Mouse (Mus musculus) CD4-positive naive resting alpha-beta T cell, adult 57 days (primary cell): ENCODE results near the gene Olfr597. TPM values are rescaled to one million over a fixed set of nuclear protein-coding genes. Genes with fewer than 3 reads are reported as not detected.

ENCODE experiments used
- total RNA-seq: library from RNA; stranded (reverse); gene quantifications from one replicate; pipeline ENCODE4 v1.2.4, GENCODE M21; 2023

Gene Olfr597
- not detected for total RNA-seq

GRCm38 (mm10) chr7:103316015-103316414, at the start of gene Olfr597:
Gene Olfr597, plus strand, starts transcription at chr7:103316315.

DNA sequence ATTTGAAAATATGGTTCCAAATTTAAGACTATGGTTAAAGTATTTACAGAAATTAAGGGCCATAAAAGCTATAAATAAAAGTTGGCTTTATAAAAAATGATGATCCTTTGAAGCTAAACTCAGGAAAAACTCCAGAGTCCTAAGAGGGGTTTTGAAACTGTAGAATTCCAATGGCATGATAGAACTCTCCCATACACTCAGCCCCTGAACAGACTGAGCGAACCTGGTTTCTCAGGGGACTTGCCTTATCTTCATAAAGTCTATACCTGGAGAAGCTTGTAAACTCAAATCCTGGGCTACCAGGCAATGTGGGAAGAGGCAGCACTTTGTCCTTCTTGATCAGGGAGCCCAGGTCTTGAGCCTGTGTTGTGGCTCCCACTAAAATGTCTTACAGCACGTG, 10.8 kb upstream of the Olfr597 start, which contains the start of gene Olfr596:
Gene Olfr596, plus strand, starts transcription at position 301 of the 400 bp plus-strand sequence.

DNA sequence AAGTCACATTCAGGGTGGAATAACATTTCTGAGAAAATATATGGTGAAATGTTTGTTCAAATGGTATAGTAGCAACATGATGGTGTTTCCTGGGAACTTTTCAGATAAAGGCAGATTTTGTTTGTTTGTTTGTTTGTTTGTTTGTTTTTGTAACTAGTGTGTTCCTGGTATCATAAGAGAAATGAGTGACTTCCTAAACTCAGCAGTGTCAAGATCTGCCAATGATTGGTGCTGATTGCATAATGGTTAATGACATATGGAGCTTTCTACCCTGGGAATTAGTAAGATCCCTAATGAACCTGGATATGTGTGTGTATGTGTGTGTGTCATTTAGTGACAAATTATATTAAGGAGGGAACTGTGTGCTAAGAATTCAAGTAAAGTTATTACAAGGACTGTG, 7.2 kb downstream of the Olfr597 start, which contains the start of gene Olfr598:
Gene Olfr598, plus strand, starts transcription at position 301 of the 400 bp plus-strand sequence.

DNA sequence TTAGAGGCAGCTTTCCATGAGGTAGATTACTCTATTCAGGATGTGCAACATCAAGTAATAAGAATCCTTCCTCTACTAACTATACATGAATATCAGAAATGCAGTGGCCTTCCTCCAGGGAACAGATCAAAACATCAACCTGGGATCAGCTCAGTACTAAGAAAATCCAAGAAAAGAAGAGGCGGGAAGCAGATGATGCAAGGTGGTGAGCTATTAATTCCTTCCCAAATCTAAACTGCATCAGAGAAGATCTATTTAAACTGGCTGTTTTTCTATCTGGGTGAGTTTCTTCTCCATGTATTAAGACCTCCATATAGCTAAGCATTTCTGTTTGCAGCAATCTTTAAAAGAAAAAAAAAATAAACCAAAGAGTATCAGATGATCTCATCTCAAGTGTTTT, 19.5 kb downstream of the Olfr597 start, which contains the start of gene Olfr599:
Gene Olfr599, plus strand, starts transcription at position 301 of the 400 bp plus-strand sequence.

DNA sequence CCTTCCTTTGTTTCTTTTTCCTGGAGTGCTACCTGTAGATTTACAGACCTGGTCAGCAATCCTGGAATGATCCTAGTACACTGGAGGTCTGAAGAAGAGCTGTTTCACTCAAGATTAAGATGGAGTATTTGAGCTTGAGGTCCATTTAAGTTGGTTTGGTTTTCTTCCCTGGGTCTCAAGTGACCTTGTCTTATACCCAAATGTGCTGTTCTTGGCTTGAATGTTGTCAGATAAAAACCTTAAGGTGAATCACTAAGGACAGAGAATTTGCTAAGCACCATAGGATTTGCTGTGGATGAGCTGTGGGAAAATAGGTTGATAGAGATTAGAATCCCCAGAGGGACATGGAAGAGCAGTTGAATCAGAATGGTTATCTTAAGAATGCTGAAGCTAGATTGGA, 33.5 kb downstream of the Olfr597 start, which contains the start of gene Olfr600:
Gene Olfr600, minus strand, starts transcription at position 101 of the 400 bp plus-strand sequence.

DNA sequence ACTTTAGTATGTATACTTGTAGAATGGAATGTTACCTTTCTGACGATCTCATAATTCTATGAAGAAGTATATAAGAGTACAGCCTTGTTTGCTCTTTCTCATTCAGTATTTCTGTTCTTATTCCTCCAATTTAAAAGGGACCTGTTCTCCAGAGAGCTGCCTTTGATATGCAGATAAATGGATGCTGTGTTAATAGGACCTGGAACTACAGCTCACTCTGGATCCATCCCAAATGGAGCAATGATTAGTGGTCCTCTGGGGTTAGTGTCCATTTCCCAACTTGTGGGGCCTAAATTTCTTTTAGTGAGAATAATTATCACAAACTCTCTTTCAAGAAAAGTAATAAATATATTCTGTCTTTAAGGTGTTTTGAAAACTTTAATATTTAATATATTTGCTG, 46.4 kb downstream of the Olfr597 start, which contains the start of gene Olfr601:
Gene Olfr601, minus strand, starts transcription at position 101 of the 400 bp plus-strand sequence.

Other genes with a start within 250 kb of the Olfr597 start
- gene Olfr584, start 234.4 kb upstream of the Olfr597 start, total RNA-seq: not detected
- gene Olfr585, start 218.6 kb upstream of the Olfr597 start, total RNA-seq: not detected
- not detected for gene Olfr586, start 190.7 kb upstream of the Olfr597 start, total RNA-seq
- not detected for gene Olfr588-ps1, start 175.4 kb upstream of the Olfr597 start, total RNA-seq
- not detected for gene Olfr589, start 160.0 kb upstream of the Olfr597 start, total RNA-seq
- not detected for gene Olfr591, start 138.0 kb upstream of the Olfr597 start, total RNA-seq
- gene Olfr592, start 131.5 kb upstream of the Olfr597 start, total RNA-seq: not detected
- gene Olfr593, start 104.5 kb upstream of the Olfr597 start, total RNA-seq: not detected
- gene Olfr594, start 99.3 kb upstream of the Olfr597 start, total RNA-seq: not detected
- not detected for gene Usp17ld, start 63.8 kb upstream of the Olfr597 start, total RNA-seq
- gene Olfr596, start 10.7 kb upstream of the Olfr597 start, total RNA-seq: not detected
- not detected for gene Olfr598, start 7.3 kb downstream of the Olfr597 start, total RNA-seq
- not detected for gene Olfr599, start 19.6 kb downstream of the Olfr597 start, total RNA-seq
- not detected for gene Olfr600, start 33.4 kb downstream of the Olfr597 start, total RNA-seq
- not detected for gene Olfr601, start 46.3 kb downstream of the Olfr597 start, total RNA-seq
- gene Olfr603, start 69.9 kb downstream of the Olfr597 start, total RNA-seq: not detected
- gene Usp17lc, start 98.8 kb downstream of the Olfr597 start, total RNA-seq: not detected
- not detected for gene Olfr605, start 129.1 kb downstream of the Olfr597 start, total RNA-seq
- not detected for gene Olfr606, start 132.7 kb downstream of the Olfr597 start, total RNA-seq
- gene Olfr607, start 147.8 kb downstream of the Olfr597 start, total RNA-seq: not detected
- not detected for gene Olfr608, start 153.6 kb downstream of the Olfr597 start, total RNA-seq
- not detected for gene Olfr609, start 181.7 kb downstream of the Olfr597 start, total RNA-seq
- not detected for gene Olfr610, start 195.8 kb downstream of the Olfr597 start, total RNA-seq
- not detected for gene Olfr611, start 204.5 kb downstream of the Olfr597 start, total RNA-seq
- not detected for gene Olfr612, start 226.4 kb downstream of the Olfr597 start, total RNA-seq
- gene Olfr613, start 231.8 kb downstream of the Olfr597 start, total RNA-seq: not detected
- gene Olfr615, start 239.8 kb downstream of the Olfr597 start, total RNA-seq: not detected